Mouse (Mus musculus) kidney, adult 2 months (tissue): ENCODE data around the gene Gfod1.

Experiments used
- CTCF ChIP-seq: fragments of 200-500 bp; conservative IDR thresholded peaks from 2 replicates; pipeline ENCODE4 v1.5.1; 2011; ENCODE audit warnings: low read depth, mild to moderate bottlenecking, control low read depth, low read length, moderate library complexity, mixed read lengths; ENCODE audit not compliant: insufficient read depth, insufficient read length
- POLR2A ChIP-seq: fragments of 200-500 bp; IDR thresholded peaks from one replicate; pipeline ENCODE4 v1.6.1; 2011; ENCODE audit warnings: low read depth, low read length, control low read depth

GRCm38 (mm10) chr13:43215994-43216706, 87.8 kb downstream of the Gfod1 start:
- TF ChIP-seq CTCF (no peak), POLR2A (no peak)
